Mouse (Mus musculus) liver, postnatal 0 days (tissue): Measurements from ENCODE around the gene Klf3. TPM values are rescaled to one million over a fixed set of nuclear protein-coding genes. Genes with fewer than 3 reads are reported as not detected.

Source experiments
- ATAC-seq: fragments of 200-750 bp; cut with Nextera tagmentation; 2 replicates; pipeline ENCODE4 v1.8.0; 2017; ENCODE audit warnings: mild to moderate bottlenecking, moderate library complexity
- DNase-seq: peaks from one replicate; pipeline ENCODE4 v3.0.0-alpha.2; 2016
- H3K27ac ChIP-seq: fragments of 300-500 bp; sonication (generic); 2 replicates; pipeline ENCODE4 v1.5.1; 2014; ENCODE audit warnings: antibody characterized with exemption, moderate library complexity, mild to moderate bottlenecking, low read depth
- H3K27me3 ChIP-seq: fragments of 300-500 bp; sonication (generic); 2 replicates; pipeline ENCODE4 v1.6.1; 2014; ENCODE audit warnings: low read length, control low read depth, mixed read lengths; ENCODE audit not compliant: insufficient read depth
- H3K36me3 ChIP-seq: fragments of 300-500 bp; sonication (generic); replicated peaks from 2 replicates; pipeline ENCODE4 v1.6.1; 2014; ENCODE audit warnings: mild to moderate bottlenecking, control low read depth, low read length, moderate library complexity, mixed read lengths; ENCODE audit not compliant: insufficient read depth
- H3K4me1 ChIP-seq: fragments of 300-500 bp; sonication (generic); 2 replicates; pipeline ENCODE4 v1.6.1; 2014; ENCODE audit warnings: antibody characterized with exemption, mild to moderate bottlenecking, control low read depth; ENCODE audit not compliant: insufficient read depth
- H3K4me2 ChIP-seq: fragments of 300-500 bp; sonication (generic); 2 replicates; pipeline ENCODE4 v1.6.1; 2014; ENCODE audit warnings: low read depth, mild to moderate bottlenecking, low read length, moderate library complexity, mixed read lengths
- H3K4me3 ChIP-seq: fragments of 300-500 bp; sonication (generic); 2 replicates; pipeline ENCODE4 v1.5.1; 2014; ENCODE audit warnings: low read depth, low read length
- H3K9ac ChIP-seq: fragments of 300-500 bp; sonication (generic); replicated peaks from 2 replicates; pipeline ENCODE4 v1.6.1; 2014; ENCODE audit warnings: mild to moderate bottlenecking, moderate library complexity
- H3K9me3 ChIP-seq: fragments of 300-500 bp; sonication (generic); 2 replicates; pipeline ENCODE4 v1.6.1; 2016; ENCODE audit warnings: mild to moderate bottlenecking, control low read depth, low read length, mixed read lengths
- CTCF ChIP-seq: sonication (generic); IDR thresholded peaks from 2 replicates; pipeline ENCODE4 v1.5.1; 2016; ENCODE audit warnings: antibody characterized with exemption, low read depth
- EP300 ChIP-seq: IDR thresholded peaks from 2 replicates; pipeline ENCODE4 v1.6.1; 2016; ENCODE audit warnings: antibody characterized with exemption, low read depth, mild to moderate bottlenecking
- WGBS: fragments of 180-500 bp; shearing (Covaris S2); extraction: QIAGEN DNeasy Blood & Tissue Kit; methylation state at CpG from one replicate; pipeline ENCODE4 v1.1.7; 2014; ENCODE audit not compliant: insufficient replicate concordance; 5-methylcytosine and 5-hydroxymethylcytosine counted together
- polyA plus RNA-seq: library from polyadenylated mRNA; unstranded; fragments of >200 nt; fragmentation: Nextera tagmentation; extraction: Ambion mirVana; gene quantifications from 2 replicates; pipeline ENCODE4 v1.2.1, GENCODE M21; 2015

Gene Klf3
- polyA plus RNA-seq = 63.5 and 65.7 TPM in 2 replicates

- WGBS = 1% methylated on average over 62 of the region's 116 CpGs
- peaks cover 20% of the 10 kb centered on the region for H3K4me1 ChIP-seq
- ATAC-seq (peak; percentile 89), DNase-seq (peak; percentile 97)
- 0 out of 2 replicates have a peak, but pooled peaks cover 2% of the 10 kb centered on the region for H3K36me3 ChIP-seq
- H3K9me3 ChIP-seq = no peaks in the 10 kb centered on the region
- peak; percentile 47; the same call in 1 of the 2 replicates for TF ChIP-seq EP300
- peak; percentile 30; the same call in 1 of the 2 replicates for TF ChIP-seq CTCF
- H3K9ac ChIP-seq = peak within 1 kb of the TSS; percentile 99
- no peaks in the 10 kb centered on the region for H3K27me3 ChIP-seq
- H3K27ac ChIP-seq = peak within 1 kb of the TSS; percentile 99
- peak within 1 kb of the TSS; percentile 92 for H3K4me2 ChIP-seq
- peak within 1 kb of the TSS; percentile 86 for H3K4me3 ChIP-seq
Observed at GRCm38 (mm10) chr5:64802795-64803719, at the start of gene Klf3. Gene Klf3, plus strand, starts transcription at chr5:64803388.

- ATAC-seq = no peak
- DNase-seq = no peak
- H3K9ac ChIP-seq = no peak overlapping the region
- H3K4me3 ChIP-seq = no peak overlapping the region
- no peaks in the 10 kb centered on the region for H3K4me1 ChIP-seq
- H3K9me3 ChIP-seq = peaks cover 6% of the 10 kb centered on the region
- H3K36me3 ChIP-seq = no peaks in the 10 kb centered on the region
- no peak overlapping the region for H3K4me2 ChIP-seq
- 86% methylated on average over 4 of the region's 4 CpGs for WGBS
- H3K27ac ChIP-seq = no peak overlapping the region
- TF ChIP-seq CTCF (no peak), EP300 (no peak)
- H3K27me3 ChIP-seq = no peaks in the 10 kb centered on the region
Observed at GRCm38 (mm10) chr5:64762295-64762694, 40.9 kb upstream of the Klf3 start.

GRCm38 (mm10) chr5:64764452-64764851 is 38.7 kb upstream of the Klf3 start:
- no peak overlapping the region for H3K27ac ChIP-seq
- DNase-seq = no peak
- no peaks in the 10 kb centered on the region for H3K36me3 ChIP-seq
- TF ChIP-seq CTCF (no peak), EP300 (no peak)
- H3K27me3 ChIP-seq = no peaks in the 10 kb centered on the region
- H3K4me3 ChIP-seq = no peak overlapping the region
- no peaks in the 10 kb centered on the region for H3K4me1 ChIP-seq
- peaks cover 6% of the 10 kb centered on the region for H3K9me3 ChIP-seq
- no peak for ATAC-seq
- H3K9ac ChIP-seq = no peak overlapping the region
- H3K4me2 ChIP-seq = no peak overlapping the region

GRCm38 (mm10) chr5:64765765-64766164 is 37.4 kb upstream of the Klf3 start:
- Histone ChIP-seq H3K27ac (no peak overlapping the region), H3K4me2 (no peak overlapping the region), H3K9ac (no peak overlapping the region), H3K4me3 (no peak overlapping the region), H3K4me1 (no peaks in the 10 kb centered on the region), H3K9me3 (peaks cover 2% of the 10 kb centered on the region; the same call in 1 of the 2 replicates), H3K27me3 (no peaks in the 10 kb centered on the region), H3K36me3 (no peaks in the 10 kb centered on the region)
- no peak for TF ChIP-seq CTCF
- TF ChIP-seq EP300 = no peak
- DNase-seq (no peak), ATAC-seq (no peak)
- 95% methylated on average over 1 of the region's 1 CpGs for WGBS

- Histone ChIP-seq H3K4me3 (no peak overlapping the region), H3K4me2 (no peak overlapping the region), H3K36me3 (no peaks in the 10 kb centered on the region), H3K27ac (no peak overlapping the region), H3K27me3 (no peaks in the 10 kb centered on the region), H3K9me3 (peaks cover 2% of the 10 kb centered on the region; the same call in 1 of the 2 replicates), H3K9ac (no peak overlapping the region), H3K4me1 (no peaks in the 10 kb centered on the region)
- 91% methylated on average over 2 of the region's 2 CpGs for WGBS
- TF ChIP-seq EP300 (no peak), CTCF (no peak)
- ATAC-seq = no peak
- DNase-seq = no peak
Observed at GRCm38 (mm10) chr5:64766626-64767025, 36.6 kb upstream of the Klf3 start.

GRCm38 (mm10) chr5:64771619-64772018 is 31.6 kb upstream of the Klf3 start:
- ATAC-seq = no peak
- no peaks in the 10 kb centered on the region for H3K27me3 ChIP-seq
- H3K4me3 ChIP-seq = no peak overlapping the region
- no peaks in the 10 kb centered on the region for H3K4me1 ChIP-seq
- H3K4me2 ChIP-seq = no peak overlapping the region
- WGBS = 83% methylated on average over 2 of the region's 2 CpGs
- no peak for DNase-seq
- H3K9me3 ChIP-seq = no peaks in the 10 kb centered on the region; the same call in 1 of the 2 replicates
- no peak overlapping the region for H3K27ac ChIP-seq
- H3K9ac ChIP-seq = no peak overlapping the region
- H3K36me3 ChIP-seq = no peaks in the 10 kb centered on the region
- TF ChIP-seq EP300 = no peak
- no peak for TF ChIP-seq CTCF
